Mouse (Mus musculus): ENCODE measurements around the gene Ncoa3.

GRCm38 (mm10) chr2:165999790-166000189 lies 7.4 kb downstream of the Ncoa3 start:
- TF ChIP-seq HCFC1 (IDR thresholded peaks at IDR 0.05; ENCODE audit: borderline replicate concordance, insufficient read depth, low read length): no peak
- TF ChIP-seq ZC3H11A (IDR thresholded peaks at IDR 0.05; ENCODE audit: borderline replicate concordance, low read depth, low read length): no peak
- no peak for TF ChIP-seq CHD2 (IDR thresholded peaks at IDR 0.05; ENCODE audit: low read depth, low read length)
- TF ChIP-seq MAFK (IDR thresholded peaks at IDR 0.05; ENCODE audit: insufficient read depth, low read depth, low read length): no peak

All from ES-E14 (cell line).